Mouse (Mus musculus) kidney, adult 18-20 months (tissue): ENCODE results near the gene Fzd5.

Experiments used
- DNase-seq: peaks from one replicate; pipeline ENCODE4 v3.0.0; 2021

Fzd5 gene

DNA sequence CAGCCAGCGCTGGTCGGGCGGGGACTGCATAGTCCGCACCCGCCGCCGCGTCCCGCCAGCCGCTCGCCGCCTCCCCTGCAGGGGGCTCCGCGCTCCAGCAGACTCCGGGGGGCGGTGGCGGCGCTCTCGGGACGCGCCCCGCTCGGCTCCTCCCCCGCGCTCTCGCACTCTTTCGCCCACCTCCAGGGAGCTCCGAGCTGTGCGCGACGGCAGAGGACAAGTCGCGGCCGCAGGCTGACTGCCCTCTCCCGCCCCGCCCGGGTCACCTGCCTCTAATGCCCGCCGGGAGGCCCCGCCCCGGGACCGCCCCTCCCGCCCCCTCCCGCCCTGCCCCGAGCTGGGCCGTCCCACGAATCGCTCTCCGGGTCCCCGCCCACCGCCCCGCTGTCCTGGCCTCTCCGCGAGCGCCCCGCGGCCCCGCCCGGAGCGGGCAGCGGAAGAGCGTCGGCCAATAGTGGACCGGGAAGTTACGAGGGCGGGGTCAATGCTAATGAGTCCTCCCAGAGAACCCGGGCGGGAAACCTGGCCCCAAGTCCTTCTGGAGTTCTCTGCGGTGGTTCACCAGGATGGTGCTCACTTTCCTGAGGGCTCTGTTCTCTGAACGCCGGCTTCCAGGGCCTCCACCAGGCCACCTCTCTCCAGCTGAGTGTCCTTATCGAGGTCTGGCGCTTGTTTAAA, at the start of gene Fzd5:
Gene Fzd5, minus strand, starts transcription at position 250 of the 678 bp plus-strand sequence.
- DNase-seq, result peak; percentile 94

DNA sequence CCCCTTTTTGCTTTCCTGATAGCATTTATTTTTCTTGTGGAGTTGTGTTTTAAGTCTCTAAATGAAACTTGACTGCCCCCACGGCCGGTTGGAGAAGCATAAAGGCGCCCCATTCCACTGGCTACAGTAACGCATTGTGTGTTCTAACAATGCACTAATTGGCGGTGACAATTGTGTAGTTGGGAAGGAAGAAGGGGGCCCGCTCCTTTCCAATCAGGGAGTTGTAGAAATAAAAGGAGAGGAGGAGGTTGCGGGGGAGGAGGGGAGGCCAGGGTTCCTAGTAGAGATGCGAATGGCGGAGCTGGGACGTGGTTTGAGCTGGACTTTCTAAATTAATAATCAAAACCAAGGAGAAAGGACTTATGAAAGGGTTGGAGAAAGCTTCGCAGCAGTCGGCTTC, 42.3 kb upstream of the Fzd5 start:
- DNase-seq, result no peak

GRCm38 (mm10) chr1:64779415-64779814, 41.9 kb upstream of the Fzd5 start:
- no peak for DNase-seq

DNA sequence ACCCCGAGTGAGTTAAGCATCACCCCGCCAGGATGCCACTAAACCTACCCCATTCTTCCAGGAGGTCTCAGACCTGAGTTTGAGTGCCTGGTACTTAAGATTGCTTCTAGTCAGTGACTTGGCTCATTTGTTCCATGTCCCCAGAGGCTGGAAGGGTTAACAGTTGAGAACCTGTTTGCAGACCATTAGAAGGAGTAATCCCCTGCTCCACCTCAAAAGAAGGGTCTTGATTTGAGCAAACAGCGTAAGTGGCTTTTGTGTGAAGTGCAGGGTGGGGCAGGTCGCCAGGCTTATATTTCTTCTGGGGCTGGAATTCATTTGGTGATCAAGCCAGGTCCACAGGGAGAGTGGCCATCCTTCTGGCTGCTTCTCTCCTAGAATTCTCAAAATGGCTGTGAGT, 35.8 kb upstream of the Fzd5 start:
- no peak for DNase-seq

DNA sequence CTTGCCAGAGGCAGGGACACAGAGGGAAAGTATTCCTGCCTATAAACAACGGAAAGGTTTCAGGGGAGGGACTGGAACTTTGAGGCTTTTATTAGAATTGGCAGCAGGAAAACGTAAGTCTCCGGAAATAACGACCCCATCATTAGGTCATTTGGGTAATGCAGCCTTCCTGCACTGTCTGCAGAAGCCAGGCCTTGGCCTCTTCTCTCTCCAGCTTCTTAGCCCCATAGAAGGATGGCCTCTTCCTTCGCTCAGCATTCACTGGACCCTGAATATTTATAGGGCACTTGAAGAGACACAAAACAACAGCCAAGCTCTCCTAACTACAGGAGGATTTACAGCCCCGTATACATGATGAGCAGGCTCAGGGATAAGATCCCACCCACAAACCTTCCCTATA, 32.6 kb upstream of the Fzd5 start:
- DNase-seq, result no peak

GRCm38 (mm10) chr1:64761646-64762045, 24.1 kb upstream of the Fzd5 start:
- DNase-seq, result no peak

DNA sequence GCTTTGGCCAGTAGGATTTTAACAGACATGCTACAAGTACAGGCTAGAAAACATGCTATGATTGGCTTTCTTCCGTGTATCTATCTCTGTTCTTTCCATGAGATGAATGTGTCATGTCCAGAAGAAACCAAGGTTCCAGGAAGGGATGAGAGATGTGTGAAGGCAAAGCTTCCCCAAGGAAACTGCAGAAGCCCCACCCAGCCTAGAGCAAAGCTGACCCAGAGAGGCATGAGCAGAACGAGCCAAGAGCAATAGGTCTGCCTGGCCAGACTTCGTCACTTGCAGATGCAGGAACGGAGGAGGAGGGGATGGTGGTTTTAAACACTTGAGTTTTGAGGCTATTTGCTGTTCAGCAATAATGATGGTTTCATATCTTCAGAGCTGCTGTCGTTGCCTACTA, 20.2 kb upstream of the Fzd5 start:
- no peak for DNase-seq

DNA sequence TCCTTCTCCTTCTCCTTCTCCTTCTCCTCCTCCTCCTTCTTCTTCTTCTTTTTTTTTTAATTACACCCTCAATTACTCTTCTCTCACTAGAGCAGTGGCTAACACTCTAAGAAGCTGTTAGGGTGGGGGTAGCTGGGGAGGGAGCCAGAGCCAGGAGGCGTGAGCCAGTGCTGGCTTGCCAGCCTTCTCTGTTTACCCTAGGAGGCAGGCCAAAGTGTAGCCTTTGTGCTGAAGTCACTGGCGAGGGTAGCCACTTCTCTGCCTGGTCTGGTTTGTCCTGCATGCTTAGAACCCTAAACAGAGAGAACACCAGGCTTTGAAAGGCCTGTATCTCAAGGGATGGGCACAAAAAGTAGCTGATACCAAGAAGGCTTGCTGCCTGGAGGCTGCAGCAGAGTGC, 19.7 kb upstream of the Fzd5 start:
- DNase-seq, result no peak

DNA sequence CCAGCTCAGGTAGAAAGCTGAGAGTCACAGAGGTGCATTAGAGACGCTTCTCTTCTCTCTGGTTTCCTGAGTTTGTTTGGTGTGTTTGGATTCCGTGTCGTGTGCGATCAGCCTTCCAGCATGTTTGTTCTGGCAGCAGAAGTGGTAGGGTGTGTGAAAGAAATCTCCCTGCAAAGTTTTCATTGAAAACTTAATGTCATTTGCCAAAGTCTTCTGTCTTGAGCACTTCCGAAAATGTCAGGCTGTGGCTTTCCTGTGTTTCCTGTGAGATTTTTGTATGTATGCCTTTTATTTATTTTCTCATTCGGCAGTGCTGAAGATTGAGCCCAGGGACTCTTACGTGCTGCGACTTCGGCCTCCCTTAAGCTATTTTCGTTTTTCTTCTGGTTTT, 19.1 kb upstream of the Fzd5 start:
- DNase-seq, result no peak

- DNase-seq, result no peak
These were observed 18.6 kb upstream of the Fzd5 start for GRCm38 (mm10) chr1:64755971-64756639.

- DNase-seq, result no peak
These were observed 17.1 kb upstream of the Fzd5 start for GRCm38 (mm10) chr1:64754658-64755057.

GRCm38 (mm10) chr1:64753668-64754067, 16.1 kb upstream of the Fzd5 start:
- no peak for DNase-seq

DNA sequence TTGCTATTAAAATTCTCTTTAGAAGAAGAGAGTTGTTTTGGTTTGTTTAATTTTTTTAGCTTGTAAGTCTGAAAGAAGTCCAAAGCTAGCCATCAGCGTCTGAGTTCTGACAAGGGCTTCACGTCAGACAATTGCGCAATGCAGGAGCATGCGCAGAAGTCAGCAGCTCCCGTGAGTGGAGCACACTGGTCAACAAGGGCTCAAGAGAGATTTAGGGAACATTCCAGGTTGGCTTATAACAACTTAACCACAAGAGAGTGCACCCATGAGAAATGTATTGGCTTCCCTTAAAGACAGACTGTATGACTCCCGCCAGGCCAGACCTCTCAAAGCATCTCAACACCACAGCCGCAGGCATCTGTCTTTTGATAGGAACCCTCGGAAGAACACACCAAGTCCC, 15.6 kb upstream of the Fzd5 start:
- DNase-seq, result no peak

DNA sequence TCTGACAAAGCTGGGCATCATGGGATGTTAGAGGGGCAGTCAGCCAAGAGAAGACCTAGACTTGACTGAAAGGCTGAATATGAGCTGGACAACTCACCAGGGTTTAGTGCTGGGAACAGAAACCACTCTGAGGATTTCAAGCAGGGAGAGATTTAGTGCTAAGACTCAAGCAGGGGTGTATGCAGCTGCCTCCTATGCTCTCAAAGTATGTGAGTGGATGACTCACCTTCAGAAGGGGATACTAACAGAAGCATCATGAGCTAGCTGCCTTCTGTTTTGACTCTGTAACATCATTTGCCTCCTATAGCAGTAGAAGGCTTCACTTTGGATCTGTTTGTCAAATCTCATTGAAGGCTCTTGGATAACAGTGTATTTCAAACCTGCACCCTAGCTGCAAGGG, 7.1 kb upstream of the Fzd5 start:
- DNase-seq, result no peak

GRCm38 (mm10) chr1:64742741-64743408, 5.3 kb upstream of the Fzd5 start:
- DNase-seq, result peak; percentile 71

DNA sequence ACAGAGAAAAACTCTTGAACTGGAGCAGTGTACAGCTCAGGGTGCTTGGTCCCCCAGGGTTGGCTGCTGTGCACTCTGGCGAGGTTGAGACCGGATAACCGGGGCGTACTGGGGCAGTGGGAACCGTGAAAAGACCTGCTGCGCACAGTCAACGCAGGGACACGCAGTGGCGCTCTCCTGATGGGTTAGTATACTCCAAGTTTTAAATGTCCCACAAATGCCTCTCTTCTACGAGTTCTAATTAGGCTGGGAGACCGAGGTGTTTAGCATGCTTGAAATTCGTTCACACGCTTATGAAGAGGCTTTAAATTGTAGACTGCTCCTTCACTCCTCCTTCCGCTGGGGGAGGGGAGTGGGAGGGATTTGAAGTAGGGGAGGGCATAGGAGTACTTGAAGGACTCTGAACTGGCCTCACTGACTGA, 1.1 kb upstream of the Fzd5 start:
- peak; percentile 81 for DNase-seq

- no peak for DNase-seq
These were observed 617 bp upstream of the Fzd5 start for GRCm38 (mm10) chr1:64738180-64738555.

- no peak for DNase-seq
These were observed 660 bp downstream of the Fzd5 start for GRCm38 (mm10) chr1:64736681-64737501.

GRCm38 (mm10) chr1:64735781-64736680, 1.5 kb downstream of the Fzd5 start:
- DNase-seq, result peak; percentile 68

GRCm38 (mm10) chr1:64734771-64735750, 2.5 kb downstream of the Fzd5 start:
- peak; percentile 53 for DNase-seq
